Mouse (Mus musculus) common myeloid progenitor, adult 5-6 weeks (primary cell): ENCODE data around the gene Fgfr2. TPM values are rescaled to one million over a fixed set of nuclear protein-coding genes. Genes with fewer than 3 reads are reported as not detected.
"Not testable (repeated sequence)": the region's sequence is repeated elsewhere in the genome, so short reads cannot be mapped to it uniquely, and the experiment has no call there.

Experiments
- ATAC-seq: replicated peaks from 2 replicates; pipeline ENCODE4 v1.8.0; 2016; ENCODE audit warnings: low read depth, mild to moderate bottlenecking, moderate TSS enrichment, inconsistent platforms; ENCODE audit not compliant: poor library complexity, severe bottlenecking
- total RNA-seq: library from RNA; stranded (forward); fragments of 200-1000, 187-1606 nt; gene quantifications from 2 replicates; pipeline ENCODE4 v1.2.3, GENCODE M21; 2017

Gene Fgfr2
- total RNA-seq, 1 experiment from 2014 or later, result not detected

DNA sequence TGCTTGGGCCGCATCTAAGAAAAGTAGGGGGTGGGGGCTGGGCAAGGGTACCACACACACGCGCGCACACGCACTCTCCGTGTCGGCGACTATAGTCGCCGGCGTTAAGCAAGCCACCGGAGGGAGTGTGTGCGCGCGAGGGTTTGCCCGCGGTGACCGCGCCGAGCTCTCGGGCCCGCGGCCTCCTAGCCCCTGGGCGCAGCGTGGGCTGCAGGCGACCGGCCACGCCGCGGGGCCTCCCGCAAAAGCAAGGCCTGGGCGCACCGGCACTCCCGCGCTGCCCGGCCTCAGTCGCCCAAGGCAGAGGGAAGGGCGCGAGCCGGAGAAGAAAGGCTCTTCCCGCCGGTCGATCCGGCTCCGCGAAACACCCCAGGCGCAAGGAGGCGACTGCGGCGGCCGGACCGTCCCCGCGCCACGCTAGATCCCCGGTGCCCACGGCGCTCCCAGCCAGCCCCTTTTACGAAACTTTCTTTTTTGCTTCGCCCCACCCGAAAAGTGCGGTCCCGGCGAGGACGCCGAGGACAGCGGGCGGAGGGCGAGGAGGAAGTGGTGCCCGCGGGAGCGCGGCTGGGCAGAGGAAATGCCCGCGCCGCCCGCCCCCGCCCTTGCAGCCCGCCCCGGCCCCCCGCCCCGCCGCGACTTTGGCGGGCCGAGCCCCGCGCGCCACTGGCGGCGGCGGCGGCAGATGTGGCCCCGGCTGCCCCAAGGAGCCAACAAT lies 1.3 kb downstream of the Fgfr2 start:
- ATAC-seq, result peak; percentile 10; the same call in 1 of the 2 replicates

DNA sequence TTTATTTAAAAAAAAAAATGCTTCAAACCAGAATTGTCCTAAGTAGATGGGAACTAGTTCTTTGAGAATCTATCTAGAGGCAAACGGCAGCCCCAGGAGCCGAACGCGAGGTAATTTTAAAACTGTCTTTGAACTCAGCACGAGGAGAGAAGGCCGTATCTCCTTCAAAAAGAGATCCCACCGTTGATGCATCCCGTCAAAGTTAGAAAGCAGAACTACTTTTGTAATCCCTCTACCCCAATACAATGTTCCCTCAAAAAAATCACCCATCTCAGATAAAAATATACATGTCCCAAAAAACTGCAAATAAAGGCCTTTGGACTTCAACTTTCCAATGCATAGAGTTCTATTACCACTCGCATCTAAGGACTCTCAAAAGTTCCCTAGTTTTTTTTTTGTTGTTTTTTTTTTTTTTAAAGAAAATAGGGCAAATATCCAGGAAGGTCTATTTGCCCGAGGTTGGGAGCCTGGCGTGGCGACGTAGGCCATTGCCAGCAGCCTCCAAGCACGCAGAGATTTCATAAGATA lies 2.0 kb downstream of the Fgfr2 start:
- no peak for ATAC-seq

GRCm38 (mm10) chr7:133120221-133120751 lies 2.9 kb downstream of the Fgfr2 start:
- no peak for ATAC-seq

- no peak for ATAC-seq
Observed at GRCm38 (mm10) chr7:133117815-133118214, 5.3 kb downstream of the Fgfr2 start.

GRCm38 (mm10) chr7:133116542-133116941 lies 6.6 kb downstream of the Fgfr2 start:
- no peak for ATAC-seq

DNA sequence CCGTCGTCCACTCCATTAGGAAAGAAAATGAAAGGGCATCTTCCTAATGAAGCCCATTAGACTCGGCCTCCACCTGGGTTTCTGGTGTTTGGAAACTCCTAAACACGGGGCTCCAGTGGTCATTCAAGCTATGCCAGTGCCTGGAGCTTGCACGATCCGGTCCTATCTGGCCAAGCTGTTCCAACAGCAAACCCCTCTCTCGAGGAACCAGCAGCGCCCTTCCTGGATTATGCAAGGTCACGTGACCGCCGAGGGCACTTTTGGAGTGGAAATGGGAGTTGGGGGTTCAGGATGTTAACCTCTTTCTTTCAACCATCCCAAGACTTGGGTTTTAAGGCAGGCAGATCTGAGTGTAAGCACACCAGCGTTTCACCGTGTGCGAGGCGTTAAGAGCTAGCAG lies 7.3 kb downstream of the Fgfr2 start:
- 0 out of 2 replicates have a peak, but pooled peaks have one; percentile 30 for ATAC-seq

- ATAC-seq, result peak; percentile 82
Observed at GRCm38 (mm10) chr7:133114847-133115470, 8.2 kb downstream of the Fgfr2 start.

- no peak for ATAC-seq
Observed at GRCm38 (mm10) chr7:133113185-133113895, 9.8 kb downstream of the Fgfr2 start.

- no peak for ATAC-seq
Observed at GRCm38 (mm10) chr7:133112351-133112831, 10.8 kb downstream of the Fgfr2 start.

DNA sequence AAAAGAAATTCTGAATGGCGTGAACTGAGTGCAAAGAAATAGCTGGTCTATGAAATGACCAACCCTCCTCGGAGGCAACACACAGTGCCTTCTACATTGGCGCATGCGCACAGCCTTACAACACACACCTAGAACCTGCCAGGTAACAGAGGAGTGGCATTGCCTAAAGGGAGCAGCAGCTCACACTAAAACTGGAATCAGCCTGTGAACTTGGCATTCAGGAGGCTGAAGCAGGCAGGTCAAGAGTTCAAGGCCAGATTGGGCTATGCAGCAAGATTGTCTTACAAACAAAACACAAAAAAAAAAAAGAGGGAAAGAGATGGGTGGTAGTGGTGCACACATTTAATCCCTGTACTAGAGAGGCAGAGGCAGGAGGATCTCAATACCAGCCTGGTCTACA lies 13.7 kb downstream of the Fgfr2 start:
- ATAC-seq, result no peak

DNA sequence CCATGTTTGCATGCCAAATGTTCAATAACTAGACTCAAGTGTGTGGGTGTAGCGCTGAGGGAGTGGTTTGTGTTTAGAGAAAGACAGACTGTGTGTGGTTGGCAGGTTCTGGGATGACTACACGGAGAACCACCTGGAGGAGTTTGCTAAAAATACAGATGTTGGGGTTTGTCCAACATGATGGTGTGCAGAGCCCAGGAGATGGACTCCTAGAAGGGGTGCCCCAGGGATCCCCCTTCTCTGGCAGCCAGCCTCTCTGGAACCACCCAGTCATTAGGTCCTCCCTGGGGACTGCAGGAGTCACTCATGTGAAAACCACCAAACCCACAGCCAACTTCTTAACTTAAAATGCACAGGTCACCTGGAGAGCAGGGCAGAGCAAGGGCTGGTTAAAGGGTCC lies 14.5 kb downstream of the Fgfr2 start:
- ATAC-seq, result no peak

- no peak for ATAC-seq
Observed at GRCm38 (mm10) chr7:133102578-133102977, 20.6 kb downstream of the Fgfr2 start.

GRCm38 (mm10) chr7:133101070-133101469 lies 22.1 kb downstream of the Fgfr2 start:
- ATAC-seq, result no peak

GRCm38 (mm10) chr7:133100178-133100577 lies 23.0 kb downstream of the Fgfr2 start:
- no peak for ATAC-seq

DNA sequence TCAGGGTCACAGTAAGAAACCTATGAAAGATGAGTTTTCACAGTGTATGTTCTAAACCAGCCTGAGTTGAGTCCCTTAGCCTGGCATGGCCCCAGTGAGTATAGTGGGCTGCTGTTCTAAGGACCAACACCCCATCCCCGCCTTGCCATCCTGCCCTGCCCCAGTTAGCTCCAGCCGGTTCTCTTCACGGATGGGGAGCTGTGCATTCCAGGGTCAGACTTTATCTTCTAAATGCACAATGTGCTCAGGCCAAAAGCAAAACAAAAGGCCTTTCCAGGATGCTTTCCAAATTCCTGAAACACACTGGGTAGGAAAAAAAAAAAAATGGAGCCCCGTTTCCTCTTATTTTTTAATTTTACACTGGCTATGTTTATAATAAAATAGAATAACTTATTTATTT lies 23.9 kb downstream of the Fgfr2 start:
- no peak for ATAC-seq

GRCm38 (mm10) chr7:133098118-133098793 lies 24.9 kb downstream of the Fgfr2 start:
- ATAC-seq, result no peak

DNA sequence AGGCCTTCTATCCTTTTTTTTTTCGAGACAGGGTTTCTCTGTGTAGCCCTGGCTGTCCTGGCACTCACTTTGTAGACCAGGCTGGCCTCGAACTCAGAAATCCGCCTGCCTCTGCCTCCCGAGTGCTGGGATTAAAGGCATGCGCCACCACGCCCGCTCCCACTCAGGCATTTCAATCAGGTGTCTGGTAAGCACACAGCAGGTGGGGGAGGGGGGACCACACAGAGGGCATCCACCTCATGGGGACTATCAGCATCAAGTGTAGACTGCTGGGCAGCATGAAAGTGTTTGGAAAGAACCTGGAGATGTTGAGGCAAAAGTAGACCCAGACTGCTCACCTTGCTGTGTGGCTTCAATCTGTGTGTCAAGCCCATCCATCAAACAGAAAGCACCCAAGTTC lies 27.5 kb downstream of the Fgfr2 start:
- ATAC-seq, result not testable (repeated sequence)

DNA sequence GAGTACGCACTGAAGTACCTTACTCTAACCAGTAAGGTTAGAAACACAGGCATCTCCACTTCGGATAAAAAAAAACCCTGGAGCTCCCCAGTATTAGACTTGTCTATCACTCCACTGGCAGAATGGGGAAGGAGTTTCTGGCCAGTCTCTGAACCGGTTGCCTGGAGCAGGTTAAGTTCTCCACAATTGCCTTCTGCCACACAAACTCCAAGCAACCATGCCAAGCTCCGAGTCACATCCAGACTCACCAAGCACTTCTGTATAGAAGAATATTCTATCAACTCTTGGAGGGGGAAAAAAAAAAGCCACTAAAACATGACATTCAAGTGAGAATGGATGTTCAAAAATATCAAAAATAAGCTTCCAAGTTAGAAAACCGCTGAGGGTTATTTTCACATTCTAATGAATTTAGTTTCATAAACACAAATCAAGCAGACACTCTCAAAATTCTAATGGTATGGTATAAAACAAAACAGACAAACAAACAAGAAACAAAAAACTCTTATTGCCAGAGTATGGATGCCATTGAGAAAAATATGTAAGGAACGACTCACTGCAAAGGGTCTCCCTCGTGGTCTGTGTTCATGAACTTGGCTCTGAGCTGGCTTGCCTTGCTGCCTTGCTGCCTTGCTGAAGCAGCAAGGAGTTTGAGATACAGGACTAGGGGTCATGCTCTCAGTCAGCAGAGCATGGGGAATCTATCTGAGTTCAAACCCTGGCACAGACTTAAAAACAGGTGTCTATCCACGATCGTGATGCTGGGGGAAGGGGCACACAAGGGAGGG lies 28.2 kb downstream of the Fgfr2 start:
- ATAC-seq, result no peak

DNA sequence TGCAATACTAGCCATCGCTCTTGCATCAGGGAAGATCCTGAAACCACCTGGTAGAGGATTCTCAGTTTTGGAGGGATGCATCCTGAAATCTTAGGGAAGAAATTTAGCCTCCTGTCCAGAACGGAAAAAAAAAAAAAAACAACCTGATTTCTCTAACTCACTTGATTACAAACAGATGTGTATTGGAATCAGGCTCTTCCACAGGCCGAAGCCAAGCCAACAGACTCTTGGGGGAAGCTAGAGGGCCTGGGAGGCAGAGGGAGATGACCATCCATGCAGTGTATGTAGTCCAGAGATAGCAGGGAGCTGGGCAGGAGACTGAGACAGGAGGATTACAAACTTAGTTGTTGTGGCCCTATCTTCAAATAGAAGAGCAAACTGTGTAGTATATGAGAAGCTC lies 29.0 kb downstream of the Fgfr2 start:
- no peak for ATAC-seq
